Mouse (Mus musculus): Measurements from ENCODE around the gene Olfr433. TPM values are rescaled to one million over a fixed set of nuclear protein-coding genes. Genes with fewer than 3 reads are reported as not detected.
"Not testable (repeated sequence)": the region's sequence is repeated elsewhere in the genome, so short reads cannot be mapped to it uniquely, and the experiment has no call there.

The Olfr433 gene
- polyA plus RNA-seq, 1 experiment from 2014 or later = not detected

DNA sequence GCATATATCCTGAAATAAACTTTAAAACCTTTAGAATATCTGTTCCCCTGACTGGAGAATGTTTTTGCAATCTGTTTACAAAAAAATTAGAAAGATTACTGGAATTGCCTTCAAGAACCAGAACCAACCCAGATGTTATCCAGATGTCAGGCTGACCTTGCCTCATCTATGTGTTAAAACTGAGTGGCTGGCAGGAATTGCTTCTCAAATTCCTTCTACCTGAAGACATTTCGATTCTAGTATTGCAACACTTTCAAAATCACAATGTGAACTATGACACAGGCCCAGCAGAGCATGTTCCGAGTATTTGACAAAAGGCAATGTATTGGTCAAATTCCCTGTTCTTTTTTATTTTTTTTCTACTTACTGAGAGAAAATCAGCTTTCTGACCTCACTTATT lies 3.9 kb downstream of the Olfr433 start:
- no peak for TF ChIP-seq CTCF (IDR thresholded peaks at IDR 0.05; ENCODE audit: low read depth)
- H3K9ac ChIP-seq = no peak overlapping the region
- H3K4me2 ChIP-seq = no peak overlapping the region
- H3K9me3 ChIP-seq (ENCODE audit: low read depth, low read length) = no peaks in the 10 kb centered on the region
- no peak overlapping the region for H3K4me3 ChIP-seq (ENCODE audit: low read depth, low read length)
- no peak for DNase-seq
- ATAC-seq (ENCODE audit: insufficient read depth) = no peak
- H3K27ac ChIP-seq (ENCODE audit: low read depth) = no peak overlapping the region
- no peaks in the 10 kb centered on the region for H3K4me1 ChIP-seq (ENCODE audit: insufficient read depth)
- WGBS = 63% methylated on average over 2 of the region's 2 CpGs
- no peaks in the 10 kb centered on the region for H3K27me3 ChIP-seq (ENCODE audit: insufficient read depth, low read length)
- H3K36me3 ChIP-seq (ENCODE audit: insufficient read depth) = no peaks in the 10 kb centered on the region

DNA sequence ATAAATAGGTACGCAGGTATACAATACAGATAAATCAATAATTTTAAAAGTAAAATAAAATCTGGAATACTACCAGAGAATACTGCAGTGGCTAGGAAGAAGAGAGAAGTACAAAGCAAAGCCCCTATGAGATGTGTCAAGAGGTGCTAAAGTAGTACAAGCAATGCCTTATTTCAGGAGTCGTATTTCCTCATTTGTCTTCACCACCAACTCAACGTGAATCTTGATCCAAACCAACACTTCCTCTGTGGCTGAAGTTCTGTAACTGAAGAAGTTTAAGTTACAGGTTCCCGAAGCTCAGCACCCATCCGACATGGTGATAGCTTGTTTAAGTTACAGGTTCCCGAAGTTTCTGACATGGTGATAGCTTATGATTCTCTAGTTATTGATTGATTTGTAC lies 7.7 kb downstream of the Olfr433 start:
- H3K4me3 ChIP-seq (ENCODE audit: low read depth, low read length); DNase-seq; H3K4me1 ChIP-seq (ENCODE audit: insufficient read depth); H3K27ac ChIP-seq (ENCODE audit: low read depth); H3K9me3 ChIP-seq (ENCODE audit: low read depth, low read length); H3K27me3 ChIP-seq (ENCODE audit: insufficient read depth, low read length); H3K36me3 ChIP-seq (ENCODE audit: insufficient read depth); H3K9ac ChIP-seq; ATAC-seq (ENCODE audit: insufficient read depth); H3K4me2 ChIP-seq: not testable (repeated sequence)
- 64% methylated on average over 5 of the region's 6 CpGs for WGBS

DNA sequence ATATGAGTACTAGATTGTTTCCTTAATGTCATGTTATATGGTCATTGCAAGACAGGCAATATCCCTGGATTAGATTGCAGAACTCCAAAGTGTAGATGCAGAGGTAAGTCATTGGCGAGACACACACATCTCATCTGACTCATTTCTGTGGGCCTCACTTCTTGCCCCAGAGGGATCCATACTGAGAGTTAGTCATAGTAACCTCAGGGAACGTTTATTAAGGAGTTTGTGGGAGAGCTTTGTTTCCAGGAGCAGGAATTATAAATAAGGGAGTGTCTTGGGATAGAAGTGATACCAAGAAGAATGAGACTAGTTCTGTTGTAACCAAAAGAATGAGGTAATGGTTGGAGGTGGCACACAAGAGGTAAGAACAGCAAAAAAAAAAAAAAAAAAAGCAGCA lies 8.4 kb downstream of the Olfr433 start, which contains the start of gene Olfr432:
TSS of gene Olfr432 (plus strand) at position 313 of the 400 bp plus-strand sequence.
- Histone ChIP-seq H3K9ac (no peak within 1 kb of the TSS), H3K4me1 (ENCODE audit: insufficient read depth) (no peaks in the 10 kb centered on the region), H3K27me3 (ENCODE audit: insufficient read depth, low read length) (no peaks in the 10 kb centered on the region), H3K4me2 (no peak within 1 kb of the TSS), H3K27ac (ENCODE audit: low read depth) (no peak within 1 kb of the TSS), H3K9me3 (ENCODE audit: low read depth, low read length) (no peaks in the 10 kb centered on the region), H3K36me3 (ENCODE audit: insufficient read depth) (no peaks in the 10 kb centered on the region), H3K4me3 (ENCODE audit: low read depth, low read length) (no peak within 1 kb of the TSS)
- DNase-seq = no peak
- WGBS = 65% methylated on average over 2 of the region's 2 CpGs
- no peak for ATAC-seq (ENCODE audit: insufficient read depth)
- no peak for TF ChIP-seq CTCF (IDR thresholded peaks at IDR 0.05; ENCODE audit: low read depth)

DNA sequence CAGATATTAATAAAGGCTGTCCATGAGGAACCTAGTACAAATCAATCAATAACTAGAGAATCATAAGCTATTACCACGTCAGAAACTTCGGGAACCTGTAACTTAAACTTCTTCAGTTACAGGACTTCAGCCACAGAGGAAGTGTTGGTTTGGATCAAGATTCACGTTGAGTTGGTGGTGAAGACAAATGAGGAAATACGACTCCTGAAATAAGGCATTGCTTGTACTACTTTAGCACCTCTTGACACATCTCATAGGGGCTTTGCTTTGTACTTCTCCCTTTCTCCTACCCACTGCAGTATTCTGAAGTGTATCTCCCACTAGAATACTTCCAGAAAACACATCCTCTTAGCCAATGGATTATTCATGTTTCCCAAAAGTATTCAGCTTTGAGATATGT lies 8.9 kb downstream of the Olfr433 start:
- ATAC-seq (ENCODE audit: insufficient read depth); H3K4me2 ChIP-seq; H3K9ac ChIP-seq; DNase-seq; H3K27ac ChIP-seq (ENCODE audit: low read depth); H3K27me3 ChIP-seq (ENCODE audit: insufficient read depth, low read length); H3K36me3 ChIP-seq (ENCODE audit: insufficient read depth); H3K9me3 ChIP-seq (ENCODE audit: low read depth, low read length); H3K4me3 ChIP-seq (ENCODE audit: low read depth, low read length); H3K4me1 ChIP-seq (ENCODE audit: insufficient read depth): not testable (repeated sequence)
- 54% methylated on average over 4 of the region's 4 CpGs for WGBS

DNA sequence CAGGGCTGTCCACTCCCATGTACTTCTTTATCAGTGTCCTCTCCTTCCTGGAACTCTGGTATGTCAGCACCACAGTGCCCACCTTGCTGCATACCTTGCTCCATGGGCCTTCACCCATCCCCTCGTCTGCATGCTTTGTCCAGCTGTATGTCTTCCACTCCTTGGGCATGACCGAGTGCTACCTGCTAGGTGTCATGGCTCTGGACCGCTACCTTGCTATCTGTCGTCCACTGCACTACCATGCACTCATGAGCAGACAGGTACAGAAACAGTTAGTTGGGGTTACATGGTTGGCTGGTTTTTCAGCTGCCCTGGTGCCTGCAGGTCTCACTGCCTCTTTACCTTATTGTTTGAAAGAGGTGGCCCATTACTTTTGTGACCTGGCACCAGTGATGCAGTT lies 10.0 kb downstream of the Olfr433 start:
- no peaks in the 10 kb centered on the region for H3K4me1 ChIP-seq (ENCODE audit: insufficient read depth)
- DNase-seq (no peak), ATAC-seq (ENCODE audit: insufficient read depth) (no peak)
- H3K36me3 ChIP-seq (ENCODE audit: insufficient read depth) = no peaks in the 10 kb centered on the region
- H3K4me2 ChIP-seq = no peak overlapping the region
- H3K9ac ChIP-seq = no peak overlapping the region
- H3K27ac ChIP-seq (ENCODE audit: low read depth) = no peak overlapping the region
- H3K27me3 ChIP-seq (ENCODE audit: insufficient read depth, low read length) = no peaks in the 10 kb centered on the region
- no peaks in the 10 kb centered on the region for H3K9me3 ChIP-seq (ENCODE audit: low read depth, low read length)
- no peak for TF ChIP-seq CTCF (IDR thresholded peaks at IDR 0.05; ENCODE audit: low read depth)
- WGBS = 81% methylated on average over 4 of the region's 4 CpGs
- no peak overlapping the region for H3K4me3 ChIP-seq (ENCODE audit: low read depth, low read length)

DNA sequence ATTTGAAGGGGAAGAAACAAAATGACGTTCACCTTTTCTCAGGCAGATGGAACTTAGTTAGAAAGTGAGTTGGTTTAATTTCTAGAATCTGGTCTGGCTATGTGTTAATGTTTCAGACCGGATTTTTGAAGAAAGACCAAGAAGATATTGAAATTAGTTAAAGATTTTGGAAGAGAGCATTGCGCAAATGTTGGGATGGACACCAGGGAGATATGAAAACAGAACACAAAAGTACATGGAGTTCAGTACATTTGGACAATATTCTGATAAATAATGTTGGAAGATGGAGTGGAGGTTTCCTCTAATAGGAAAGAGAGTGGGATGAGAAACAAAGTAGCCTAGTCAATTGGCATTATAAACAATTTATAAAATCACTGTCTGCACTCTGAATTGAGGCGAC lies 11.0 kb downstream of the Olfr433 start:
- Histone ChIP-seq H3K9ac (no peak overlapping the region), H3K27me3 (ENCODE audit: insufficient read depth, low read length) (no peaks in the 10 kb centered on the region), H3K36me3 (ENCODE audit: insufficient read depth) (no peaks in the 10 kb centered on the region), H3K4me1 (ENCODE audit: insufficient read depth) (no peaks in the 10 kb centered on the region), H3K27ac (ENCODE audit: low read depth) (no peak overlapping the region), H3K9me3 (ENCODE audit: low read depth, low read length) (no peaks in the 10 kb centered on the region), H3K4me3 (ENCODE audit: low read depth, low read length) (no peak overlapping the region), H3K4me2 (no peak overlapping the region)
- 79% methylated on average over 4 of the region's 4 CpGs for WGBS
- no peak for DNase-seq
- no peak for ATAC-seq (ENCODE audit: insufficient read depth)
- TF ChIP-seq CTCF (IDR thresholded peaks at IDR 0.05; ENCODE audit: low read depth) = no peak

DNA sequence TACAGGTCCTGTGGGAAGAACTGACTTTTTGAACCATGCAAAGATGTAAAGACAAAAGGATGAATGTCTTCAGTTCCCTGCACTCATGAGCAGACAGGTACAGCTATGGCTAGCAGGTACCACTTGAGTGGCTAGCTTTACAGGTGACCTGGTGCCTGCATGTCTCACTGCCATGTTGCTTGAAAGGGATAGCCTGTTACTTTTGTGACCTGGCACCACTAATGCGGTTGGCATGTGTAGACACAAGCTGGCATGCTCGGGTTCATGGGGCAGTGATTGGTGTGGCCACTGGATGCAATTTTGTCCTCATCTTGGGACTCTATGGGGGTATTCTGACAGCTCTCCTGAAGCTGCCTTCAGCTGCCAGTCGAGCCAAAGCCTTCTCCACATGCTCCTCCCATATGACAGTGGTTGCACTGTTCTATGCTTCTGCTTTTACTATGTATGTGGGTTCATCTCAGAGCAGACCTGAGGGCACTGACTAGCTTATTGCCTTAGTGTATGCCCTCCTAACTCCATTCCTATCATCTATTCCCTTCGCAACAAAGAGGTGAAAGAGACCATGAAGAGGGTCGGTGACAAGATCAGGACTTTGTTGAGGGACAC lies 11.5 kb downstream of the Olfr433 start:
- 73% methylated on average over 5 of the region's 5 CpGs for WGBS
- H3K9me3 ChIP-seq (ENCODE audit: low read depth, low read length) = no peaks in the 10 kb centered on the region
- no peaks in the 10 kb centered on the region for H3K27me3 ChIP-seq (ENCODE audit: insufficient read depth, low read length)
- no peak overlapping the region for H3K9ac ChIP-seq
- no peak overlapping the region for H3K27ac ChIP-seq (ENCODE audit: low read depth)
- H3K4me3 ChIP-seq (ENCODE audit: low read depth, low read length) = no peak overlapping the region
- no peak overlapping the region for H3K4me2 ChIP-seq
- H3K36me3 ChIP-seq (ENCODE audit: insufficient read depth) = no peaks in the 10 kb centered on the region
- DNase-seq = no peak
- no peak for TF ChIP-seq CTCF (IDR thresholded peaks at IDR 0.05; ENCODE audit: low read depth)
- no peak for ATAC-seq (ENCODE audit: insufficient read depth)
- no peaks in the 10 kb centered on the region for H3K4me1 ChIP-seq (ENCODE audit: insufficient read depth)

DNA sequence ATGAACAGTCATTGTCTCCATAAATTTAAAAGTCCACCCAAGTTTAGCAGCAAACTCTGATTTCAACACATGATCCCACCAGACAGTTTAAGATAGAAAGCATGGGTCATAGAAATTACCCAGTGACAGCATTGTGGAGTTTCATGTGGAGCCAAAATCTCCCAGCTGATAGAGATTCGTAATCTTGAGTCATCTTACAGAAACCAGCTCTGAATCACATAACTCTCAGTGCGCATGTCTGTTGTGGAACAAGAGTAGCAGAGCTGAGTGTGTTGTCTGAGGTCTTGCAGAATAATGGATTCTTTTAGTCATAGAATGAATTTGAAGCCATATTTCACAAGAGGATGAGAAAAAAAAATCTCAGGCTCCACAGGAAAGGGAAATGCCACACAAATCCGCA lies 12.5 kb downstream of the Olfr433 start:
- H3K27ac ChIP-seq (ENCODE audit: low read depth) = no peak overlapping the region
- no peak overlapping the region for H3K9ac ChIP-seq
- TF ChIP-seq CTCF (IDR thresholded peaks at IDR 0.05; ENCODE audit: low read depth) = no peak
- no peak for ATAC-seq (ENCODE audit: insufficient read depth)
- H3K9me3 ChIP-seq (ENCODE audit: low read depth, low read length) = no peaks in the 10 kb centered on the region
- WGBS = 75% methylated on average over 3 of the region's 3 CpGs
- H3K4me1 ChIP-seq (ENCODE audit: insufficient read depth) = no peaks in the 10 kb centered on the region
- no peaks in the 10 kb centered on the region for H3K27me3 ChIP-seq (ENCODE audit: insufficient read depth, low read length)
- no peak for DNase-seq
- H3K36me3 ChIP-seq (ENCODE audit: insufficient read depth) = no peaks in the 10 kb centered on the region
- H3K4me2 ChIP-seq = no peak overlapping the region
- H3K4me3 ChIP-seq (ENCODE audit: low read depth, low read length) = no peak overlapping the region
